Mouse (Mus musculus): ENCODE results near the gene Pde1c.

The Pde1c gene

DNA sequence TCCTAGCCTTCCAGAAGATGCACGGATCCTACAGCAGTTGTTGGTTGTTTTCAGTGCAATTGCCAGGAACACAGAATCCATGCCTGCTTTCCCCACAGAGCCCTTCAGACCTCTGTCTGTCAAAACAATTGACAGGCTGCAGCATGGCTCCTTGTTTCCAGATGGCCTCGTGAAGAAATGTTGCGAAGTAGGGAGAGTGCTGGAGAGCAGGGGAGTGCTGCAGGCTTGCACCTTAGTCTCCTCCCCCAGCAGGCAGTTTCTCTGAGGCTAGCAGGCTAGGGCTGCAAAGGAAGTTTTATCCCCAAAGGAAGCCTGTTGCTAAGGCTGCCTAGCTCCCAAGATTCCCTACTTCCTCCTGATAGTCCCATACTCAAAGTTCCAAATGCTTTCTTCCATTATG, 246.1 kb downstream of the Pde1c start:
- DNase-seq (ENCODE audit: low spot score), result no peak

- no peak for DNase-seq (ENCODE audit: low spot score)
Measured at GRCm38 (mm10) chr6:56310318-56310717, 258.6 kb downstream of the Pde1c start.

GRCm38 (mm10) chr6:56306066-56306465, 262.8 kb downstream of the Pde1c start:
- no peak for DNase-seq (ENCODE audit: low spot score)

GRCm38 (mm10) chr6:56292176-56292575, 276.7 kb downstream of the Pde1c start:
- no peak for DNase-seq (ENCODE audit: low spot score)

- no peak for DNase-seq (ENCODE audit: low spot score)
Measured at GRCm38 (mm10) chr6:56289307-56289706, 279.6 kb downstream of the Pde1c start.

DNA sequence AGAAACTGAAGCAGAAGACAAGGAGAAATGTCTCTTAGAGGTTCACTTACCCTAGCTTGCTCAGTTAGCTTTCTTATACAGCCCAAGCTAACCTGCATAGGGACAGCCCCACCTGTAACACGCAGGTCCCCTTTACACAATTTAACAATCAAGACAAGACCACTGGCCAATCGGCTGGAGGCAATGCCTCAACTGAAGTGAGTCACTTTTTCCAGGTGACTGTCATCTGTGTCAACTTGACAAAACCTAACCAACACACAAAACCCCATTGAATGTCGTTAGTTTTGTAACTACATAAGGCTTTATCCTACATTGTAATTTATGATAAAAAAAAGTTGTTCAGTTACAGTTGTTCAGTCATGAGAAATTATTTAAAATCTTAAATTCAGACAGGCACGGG, 284.1 kb downstream of the Pde1c start:
- DNase-seq (ENCODE audit: low spot score), result no peak

- no peak for DNase-seq (ENCODE audit: low spot score)
Measured at GRCm38 (mm10) chr6:56275461-56275860, 293.4 kb downstream of the Pde1c start.

DNA sequence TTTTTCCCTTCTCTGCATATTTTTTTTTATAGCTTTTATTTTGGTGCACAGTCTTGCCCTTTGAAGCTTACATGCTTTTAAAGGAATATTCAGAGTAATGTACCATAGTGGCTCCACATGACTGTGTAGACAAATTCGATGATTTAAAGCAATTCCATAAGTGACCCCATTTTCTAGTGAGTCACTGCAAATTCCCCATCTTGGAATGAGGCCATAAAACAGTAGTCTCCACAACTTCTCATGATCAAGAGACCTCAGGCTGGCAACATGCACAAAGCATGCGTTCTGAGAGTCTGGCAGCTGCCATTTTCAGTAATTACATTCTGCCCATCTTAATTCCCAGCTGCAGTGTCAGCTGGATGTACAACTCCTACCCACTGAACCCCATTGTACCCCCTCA, 297.2 kb downstream of the Pde1c start:
- DNase-seq (ENCODE audit: low spot score), result no peak

- no peak for DNase-seq (ENCODE audit: low spot score)
Measured at GRCm38 (mm10) chr6:56264509-56264908, 304.4 kb downstream of the Pde1c start.

GRCm38 (mm10) chr6:56260118-56260517, 308.8 kb downstream of the Pde1c start:
- DNase-seq (ENCODE audit: low spot score), result no peak

DNA sequence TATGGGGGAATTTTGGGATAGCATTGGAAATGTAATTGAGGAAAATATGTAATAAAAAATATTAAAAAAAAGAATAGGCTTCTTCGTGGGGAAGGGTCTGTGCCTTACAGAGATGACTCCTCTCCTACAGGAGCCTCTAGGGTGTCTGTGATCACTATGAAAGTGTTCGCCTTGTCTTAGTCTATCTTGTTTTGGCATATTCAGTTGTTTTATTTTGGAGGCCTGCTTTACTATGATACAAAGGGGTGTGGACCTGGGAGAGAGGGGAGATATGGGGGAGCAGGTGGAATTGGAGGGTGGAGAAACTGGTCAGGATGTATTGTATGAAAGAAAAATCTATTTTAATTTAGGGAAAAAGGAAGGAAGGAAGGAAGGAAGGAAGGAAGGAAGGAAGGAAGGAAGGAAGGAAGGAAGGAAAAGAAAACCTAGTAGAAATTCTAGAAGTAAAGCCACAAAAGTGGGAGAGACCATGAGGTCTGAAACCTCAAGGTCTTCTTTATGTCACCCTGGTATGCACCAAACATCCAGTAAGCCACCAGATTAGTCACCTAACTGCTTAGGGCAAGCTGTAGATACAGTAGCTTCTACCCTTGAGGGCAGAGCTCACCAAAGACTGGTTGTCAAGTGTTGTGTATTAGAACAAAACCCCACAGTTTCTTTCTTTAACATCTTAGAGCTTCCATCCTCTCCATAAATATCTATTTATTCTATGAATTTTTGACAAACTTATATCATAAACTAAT, 311.2 kb downstream of the Pde1c start:
- DNase-seq (ENCODE audit: low spot score), result no peak

DNA sequence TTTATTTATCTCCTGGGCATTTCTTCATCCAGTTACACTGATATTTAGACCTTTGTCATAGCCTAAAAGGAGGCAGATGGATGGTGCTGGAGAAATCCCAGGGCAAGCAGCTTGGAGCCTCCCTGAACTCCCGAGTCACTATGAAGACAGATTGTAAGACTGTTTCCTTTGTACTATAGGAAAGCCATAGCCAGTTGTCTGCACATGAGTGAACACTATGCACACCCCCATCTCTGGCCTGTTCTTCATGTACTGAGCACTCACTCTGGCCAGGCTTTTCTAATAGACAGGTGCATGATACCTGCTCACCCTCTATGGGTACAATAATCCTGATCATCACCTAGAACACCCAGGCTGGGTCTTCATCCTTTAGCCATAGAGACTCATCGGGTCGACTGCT, 318.8 kb downstream of the Pde1c start:
- DNase-seq (ENCODE audit: low spot score), result no peak

DNA sequence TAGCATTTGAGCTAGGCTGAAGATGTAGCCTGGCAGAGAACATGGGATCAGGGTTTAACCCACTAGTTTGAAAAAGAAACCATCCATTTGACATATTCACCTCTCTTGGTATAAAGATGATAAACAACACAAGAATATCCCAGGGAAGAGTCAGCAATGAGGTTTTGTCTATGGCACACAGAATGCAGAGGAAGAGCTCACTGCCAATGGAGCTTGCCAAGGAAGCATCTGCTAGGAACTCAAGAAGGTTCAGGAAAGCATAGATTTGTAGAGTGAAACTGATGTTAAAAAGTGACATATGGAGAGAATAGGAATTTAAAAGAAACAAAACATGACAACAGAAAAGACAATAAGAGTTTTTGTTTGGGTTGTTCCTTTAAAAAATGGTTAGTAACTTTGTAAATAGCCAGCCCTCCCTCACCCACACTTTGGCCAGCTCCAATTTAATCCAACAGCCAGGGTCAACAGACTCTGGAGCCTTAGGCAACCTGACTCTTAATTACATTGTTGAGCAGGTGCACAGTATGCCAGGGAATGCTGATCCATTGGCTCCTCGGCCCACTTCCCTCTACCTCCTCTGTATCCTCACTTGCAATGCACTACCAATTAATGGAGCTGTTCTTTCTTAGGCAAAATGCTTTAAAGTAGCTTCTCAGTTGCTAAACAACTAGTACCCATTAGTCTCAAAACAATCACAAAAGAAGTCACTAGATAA, 377.3 kb downstream of the Pde1c start:
- no peak for DNase-seq (ENCODE audit: low spot score)

DNA sequence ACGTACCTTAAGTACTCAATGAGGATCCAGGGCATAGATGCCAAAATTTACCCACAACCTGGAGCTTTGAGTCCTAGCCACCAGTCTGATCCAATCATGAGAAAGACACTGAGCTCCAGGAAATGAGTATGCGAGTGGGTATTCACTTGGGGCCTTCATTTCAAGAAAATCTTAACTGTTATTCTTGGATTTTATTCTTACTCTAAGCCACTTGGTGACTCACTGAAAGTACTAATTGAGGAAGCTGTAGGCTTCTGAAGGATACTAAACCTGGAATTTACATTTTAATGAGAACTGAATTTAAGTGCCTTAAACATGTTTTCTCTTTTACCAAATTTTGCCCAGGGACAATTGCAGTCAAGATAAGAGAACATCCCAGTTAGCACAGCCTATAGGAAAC, 392.4 kb downstream of the Pde1c start:
- DNase-seq (ENCODE audit: low spot score), result no peak

DNA sequence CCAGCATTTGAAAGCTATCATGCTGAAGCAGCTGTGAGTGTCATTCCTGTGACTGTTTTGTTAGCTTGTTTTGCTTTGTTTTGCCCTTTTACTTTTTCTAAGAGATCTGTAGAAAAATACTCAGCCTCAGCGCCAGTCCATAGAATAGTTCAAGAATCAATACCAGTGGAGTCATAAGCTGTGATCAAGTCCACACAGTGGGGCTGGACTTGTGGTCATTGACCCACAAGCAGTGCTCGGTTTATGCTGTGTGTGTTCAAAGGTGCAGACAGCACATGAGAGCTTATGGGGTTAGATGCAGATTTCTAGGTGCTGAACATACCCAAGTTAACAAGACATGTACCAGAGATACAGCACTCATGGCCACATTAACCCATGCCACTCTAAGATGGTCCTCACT, 396.7 kb downstream of the Pde1c start:
- no peak for DNase-seq (ENCODE audit: low spot score)

DNA sequence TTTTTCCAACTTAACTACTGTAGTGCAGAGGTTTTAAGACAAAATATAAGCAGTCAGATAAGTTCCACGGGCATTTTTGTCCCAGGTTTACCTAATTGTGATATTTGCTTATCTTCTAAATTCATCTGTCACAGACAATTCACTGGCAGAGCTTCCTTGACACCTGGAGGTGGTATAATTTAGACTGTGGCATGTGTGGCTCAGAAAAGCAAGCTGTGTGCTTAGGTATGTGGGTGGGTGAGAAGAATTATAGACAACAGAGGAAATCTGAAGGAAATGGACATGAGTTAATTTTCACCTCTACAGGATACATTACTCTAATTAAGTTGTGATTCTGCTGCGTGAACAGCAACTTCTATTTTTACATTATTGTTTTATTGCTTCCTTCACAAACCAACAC, 400.2 kb downstream of the Pde1c start:
- DNase-seq (ENCODE audit: low spot score), result peak; percentile 1

- DNase-seq (ENCODE audit: low spot score), result no peak
Measured at GRCm38 (mm10) chr6:56158217-56158616, 410.7 kb downstream of the Pde1c start.

DNA sequence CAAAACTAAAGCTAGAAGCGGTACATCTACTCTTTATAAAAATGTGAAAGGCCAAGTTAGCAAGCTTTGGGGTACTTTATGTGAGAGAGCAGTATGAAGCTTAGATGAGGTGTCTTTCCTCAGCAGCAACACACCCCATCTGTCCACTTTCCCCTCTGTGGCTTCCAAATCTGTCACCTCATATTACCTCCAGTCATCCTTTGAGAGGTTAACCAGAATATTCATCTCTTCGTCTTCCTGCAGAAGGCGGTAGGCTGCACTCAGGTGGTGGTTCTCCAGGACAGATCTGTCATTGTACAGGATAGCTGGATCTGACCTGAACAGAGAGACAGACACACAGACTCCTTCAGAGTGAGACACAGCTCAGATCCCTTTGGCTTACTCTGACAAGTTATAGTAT, 412.1 kb downstream of the Pde1c start:
- no peak for DNase-seq (ENCODE audit: low spot score)

DNA sequence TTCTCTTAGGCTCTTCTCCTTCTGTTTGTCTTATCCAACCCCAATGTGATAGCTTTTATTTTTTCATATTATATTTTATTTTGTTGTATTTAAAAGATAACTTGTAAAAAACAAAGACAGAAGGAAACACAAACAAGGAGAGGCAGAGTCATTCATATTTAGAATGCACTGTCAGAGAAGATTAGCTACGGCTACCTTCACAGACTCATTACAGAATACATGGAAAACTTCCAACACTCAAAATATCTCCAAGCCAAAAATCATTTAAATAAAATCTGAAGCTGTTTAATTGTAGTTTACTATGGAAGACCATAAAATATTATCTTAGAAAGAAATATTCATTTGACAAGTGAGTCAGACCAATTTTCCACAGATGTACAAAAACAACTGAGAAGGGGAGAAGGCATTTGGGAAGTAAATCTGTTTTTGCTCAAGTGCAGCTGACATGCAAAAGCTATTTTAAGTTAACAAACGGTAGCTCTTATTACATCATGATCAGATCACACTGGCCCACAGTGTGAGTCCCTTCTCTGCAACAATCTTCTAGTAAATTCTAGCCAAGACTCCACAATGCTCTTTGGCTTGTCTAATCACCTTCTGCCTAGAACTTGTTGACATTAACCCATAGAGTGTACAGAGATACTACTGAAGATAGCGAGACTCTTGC, 438.3 kb downstream of the Pde1c start:
- peak; percentile 10 for DNase-seq (ENCODE audit: low spot score)

GRCm38 (mm10) chr6:56099520-56100101, 469.3 kb downstream of the Pde1c start:
- no peak for DNase-seq (ENCODE audit: low spot score)

- no peak for DNase-seq (ENCODE audit: low spot score)
Measured at GRCm38 (mm10) chr6:56098427-56098826, 470.5 kb downstream of the Pde1c start.

DNA sequence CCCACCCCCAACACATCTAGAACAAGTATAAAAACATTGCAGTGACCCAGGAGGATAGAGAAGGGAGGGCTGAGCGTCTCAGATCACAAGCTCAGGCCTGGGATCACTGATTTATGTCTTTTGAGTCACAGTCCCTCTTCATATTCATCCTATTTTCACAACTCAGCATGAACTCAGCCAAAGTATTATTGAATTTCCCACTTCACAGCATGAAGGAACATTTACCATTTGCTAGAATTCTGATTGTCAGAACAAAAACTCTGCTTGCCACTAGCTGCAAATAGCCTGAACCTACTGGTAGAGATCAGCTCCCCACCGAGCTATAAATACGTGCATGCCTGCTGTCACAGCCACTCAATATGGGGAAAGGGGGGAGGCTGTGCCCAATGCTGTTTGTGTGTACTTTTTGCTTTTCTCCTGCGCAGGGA, 492.5 kb downstream of the Pde1c start:
- DNase-seq (ENCODE audit: low spot score), result no peak

DNA sequence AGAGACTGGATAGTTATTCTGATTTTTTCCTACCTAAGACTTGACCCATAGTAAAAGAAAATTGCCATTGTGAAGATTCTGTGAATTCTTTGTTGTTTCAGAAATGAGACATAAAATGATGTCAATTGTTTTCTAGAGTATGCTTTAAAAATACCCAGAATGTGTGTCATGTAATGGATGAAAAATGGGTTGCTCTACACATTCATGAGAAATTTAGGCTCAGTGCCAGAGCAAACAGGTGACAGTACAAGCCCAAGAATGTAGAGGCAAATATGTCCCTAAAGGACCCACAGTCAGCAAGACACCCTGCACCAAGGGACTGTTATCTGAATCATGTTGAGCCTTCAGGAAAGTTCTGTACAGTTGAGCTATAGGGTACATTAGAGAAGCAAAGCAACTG, 500.4 kb downstream of the Pde1c start:
- no peak for DNase-seq (ENCODE audit: low spot score)
